Mouse (Mus musculus): ENCODE results near the gene Adam26b. TPM values are rescaled to one million over a fixed set of nuclear protein-coding genes. Genes with fewer than 3 reads are reported as not detected.

Gene Adam26b
- not detected for polyA plus RNA-seq (2015; fragmentation: Illumina TruSeq; extraction: RNeasy Lipid Tissue Mini Kit (QIAGEN cat#74804); ENCODE audit: low read depth, low replicate concordance)

DNA sequence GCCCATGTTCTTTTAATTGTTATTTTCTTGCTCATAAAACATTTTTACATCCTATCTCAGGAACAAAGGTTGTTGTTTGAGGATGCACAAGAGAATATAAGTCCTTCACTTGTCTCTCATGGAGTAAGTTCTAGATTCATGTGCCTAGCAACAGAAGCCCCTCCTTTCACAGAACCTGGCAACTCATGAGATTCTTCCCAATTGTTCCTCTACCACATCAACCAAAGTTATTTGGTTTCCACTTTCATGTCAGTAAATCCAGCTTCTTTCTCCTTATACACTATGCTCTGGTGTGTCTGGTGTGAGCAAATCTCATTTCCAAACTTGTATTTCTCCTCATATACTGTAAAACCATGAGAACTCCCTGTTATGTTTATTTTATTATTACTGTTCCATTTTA is at the start of gene Adam26b:
Gene Adam26b (minus strand): TSS at position 101 of the 400 bp plus-strand sequence.

DNA sequence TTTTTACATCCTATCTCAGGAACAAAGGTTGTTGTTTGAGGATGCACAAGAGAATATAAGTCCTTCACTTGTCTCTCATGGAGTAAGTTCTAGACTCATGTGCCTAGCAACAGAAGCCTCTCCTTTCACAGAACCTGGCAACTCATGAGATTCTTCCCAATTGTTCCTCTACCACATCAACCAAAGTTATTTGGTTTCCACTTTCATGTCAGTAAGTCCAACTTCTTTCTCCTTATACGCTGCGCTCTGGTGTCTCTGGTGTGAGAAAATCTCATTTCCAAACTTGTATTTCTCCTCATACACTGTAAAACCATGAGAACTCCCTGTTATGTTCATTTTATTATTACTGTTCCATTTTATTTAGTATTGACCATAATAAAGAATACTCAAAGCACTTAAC is 48.7 kb upstream of the Adam26b start, which contains the start of gene Adam26a:
Gene Adam26a (minus strand): TSS at position 101 of the 400 bp plus-strand sequence.

Other genes with a start within 250 kb of the Adam26b start
- not detected for gene Zfp42, start 221.1 kb downstream of the Adam26b start, polyA plus RNA-seq (2015; fragmentation: Illumina TruSeq; extraction: RNeasy Lipid Tissue Mini Kit (QIAGEN cat#74804); ENCODE audit: low read depth, low replicate concordance)
- gene Adam26a, start 48.6 kb upstream of the Adam26b start, polyA plus RNA-seq (2015; fragmentation: Illumina TruSeq; extraction: RNeasy Lipid Tissue Mini Kit (QIAGEN cat#74804); ENCODE audit: low read depth, low replicate concordance): not detected
- gene Gm5346, start 99.2 kb upstream of the Adam26b start, polyA plus RNA-seq (2015; fragmentation: Illumina TruSeq; extraction: RNeasy Lipid Tissue Mini Kit (QIAGEN cat#74804); ENCODE audit: low read depth, low replicate concordance): not detected
- gene Adam34, start 181.9 kb upstream of the Adam26b start, polyA plus RNA-seq (2015; fragmentation: Illumina TruSeq; extraction: RNeasy Lipid Tissue Mini Kit (QIAGEN cat#74804); ENCODE audit: low read depth, low replicate concordance): not detected